Mouse (Mus musculus): ENCODE measurements at regions not wholly inside any gene's neighbourhood (a gene's known extent, or its start where the extent isn't known, plus 50 kb on each side); places are given as distances from the start of the nearest gene placed in this dataset.

- DNase-seq (ENCODE audit: extremely low spot score in 1 of 2, low spot score in 1 of 2) = peak in 1 of 2 experiments; percentile 28
Measured at GRCm38 (mm10) chr13:28418936-28419681, 161.8 kb downstream of the Gm11361 start.

GRCm38 (mm10) chr13:28417929-28418881 lies 160.9 kb downstream of the Gm11361 start:
- peak; percentile 29 to 56 for DNase-seq (ENCODE audit: extremely low spot score in 1 of 2, low spot score in 1 of 2)

- peak; percentile 47 to 61 for DNase-seq (ENCODE audit: extremely low spot score in 1 of 2, low spot score in 1 of 2)
Measured at GRCm38 (mm10) chr13:28417431-28417928, 160.2 kb downstream of the Gm11361 start.

GRCm38 (mm10) chr13:28416887-28417286 lies 159.6 kb downstream of the Gm11361 start:
- DNase-seq (ENCODE audit: extremely low spot score in 1 of 2, low spot score in 1 of 2) = peak in 1 of 2 experiments; percentile 54

GRCm38 (mm10) chr13:28416231-28416630 lies 158.9 kb downstream of the Gm11361 start:
- peak; percentile 61 to 74 for DNase-seq (ENCODE audit: extremely low spot score in 1 of 2, low spot score in 1 of 2)

- no peak for DNase-seq (ENCODE audit: extremely low spot score in 1 of 2, low spot score in 1 of 2)
Measured at GRCm38 (mm10) chr13:28415769-28416168, 158.4 kb downstream of the Gm11361 start.

GRCm38 (mm10) chr13:28410324-28410723 lies 153.0 kb downstream of the Gm11361 start:
- no peak for DNase-seq (ENCODE audit: extremely low spot score in 1 of 2, low spot score in 1 of 2)

GRCm38 (mm10) chr13:28409609-28409902 lies 152.2 kb downstream of the Gm11361 start:
- no peak for DNase-seq (ENCODE audit: extremely low spot score in 1 of 2, low spot score in 1 of 2)

GRCm38 (mm10) chr13:28408868-28409608 lies 151.7 kb downstream of the Gm11361 start:
- DNase-seq (ENCODE audit: extremely low spot score in 1 of 2, low spot score in 1 of 2) = no peak

GRCm38 (mm10) chr13:28400459-28400858 lies 143.1 kb downstream of the Gm11361 start:
- DNase-seq (ENCODE audit: extremely low spot score in 1 of 2, low spot score in 1 of 2) = no peak
